Comparison of ENCODE assay signal across 17 mouse cellular contexts in genomic region chr9:96261101-96261500, GRCm38 (mm10).
DNase-seq lines count a peak whose midpoint lies in the region; ATAC-seq and TF ChIP-seq lines count a peak whose summit lies in the region.
"Had no signal": no experiment of that assay in that cellular context is flagged by ENCODE, and none has a peak within 500 bp of the region (broad histone marks: within the 10 kb centered on the region; RNA-seq: fewer than 3 reads in every experiment).

No protein-coding gene starts in this region.

- TF ChIP-seq CTCF in layer of hippocampus, adult 2 months (conservative IDR thresholded peaks at IDR 0.05), result no peak

- 62% methylated on average over 4 of the region's 4 CpGs for WGBS in hindbrain, embryonic 10.5 days
- 68% methylated on average over 4 of the region's 4 CpGs for WGBS in hindbrain, embryonic 16.5 days
- 76% methylated on average over 4 of the region's 4 CpGs for WGBS in embryonic facial prominence, embryonic 10.5 days
- 57% methylated on average over 4 of the region's 4 CpGs for WGBS in hindbrain, embryonic 11.5 days
- 64% methylated on average over 4 of the region's 4 CpGs for WGBS in liver, embryonic 16.5 days (ENCODE audit: insufficient replicate concordance)

- no peaks in the 10 kb centered on the region for H3K27me3 ChIP-seq in hindbrain, embryonic 10.5 days (ENCODE audit: insufficient read depth, poor library complexity, severe bottlenecking)
- H3K27me3 ChIP-seq in hindbrain, embryonic 16.5 days (replicated peaks; ENCODE audit: control insufficient read depth, insufficient read depth, low read length), result no peaks in the 10 kb centered on the region
- H3K27me3 ChIP-seq in embryonic facial prominence, embryonic 10.5 days (replicated peaks; ENCODE audit: low read depth, poor library complexity, severe bottlenecking), result no peaks in the 10 kb centered on the region
- no peaks in the 10 kb centered on the region for H3K27me3 ChIP-seq in hindbrain, embryonic 11.5 days (ENCODE audit: control insufficient read depth, insufficient read depth, low read length)
- H3K27me3 ChIP-seq in liver, embryonic 16.5 days (ENCODE audit: control insufficient read depth, insufficient read depth, low read depth, low read length), result no peaks in the 10 kb centered on the region

- H3K9ac ChIP-seq in hindbrain, embryonic 16.5 days (ENCODE audit: low read depth, low read length), result no peak overlapping the region
- no peak overlapping the region for H3K9ac ChIP-seq in hindbrain, embryonic 11.5 days (ENCODE audit: low read depth, low read length)
- H3K9ac ChIP-seq in liver, embryonic 16.5 days (ENCODE audit: low read depth, low read length), result peak overlapping the region; percentile 50

- no peak for DNase-seq in hindbrain, embryonic 10.5 days (ENCODE audit: low spot score)
- no peak for DNase-seq in embryonic facial prominence, embryonic 10.5 days (ENCODE audit: low spot score)
- DNase-seq in hindbrain, embryonic 11.5 days (ENCODE audit: low spot score), result no peak
- DNase-seq in embryo, embryonic 10.5 days (ENCODE audit: low spot score), result no peak
- no peak for DNase-seq in layer of hippocampus, adult 2 months (ENCODE audit: low spot score in 2 of 2)
- no peak for DNase-seq in thymus, adult 18-20 months
- DNase-seq: cerebellum, adult 18-20 months; gastrocnemius, postnatal 10 days; kidney, postnatal 10 days; layer of hippocampus, adult 9-11 months; lung, postnatal 4 days; right cerebral cortex, postnatal 4 days; thymus, postnatal 25 days had no signal

- H3K4me3 ChIP-seq in hindbrain, embryonic 10.5 days, result peak overlapping the region; percentile 62
- no peak overlapping the region for H3K4me3 ChIP-seq in hindbrain, embryonic 16.5 days (ENCODE audit: low read length)
- peak overlapping the region; percentile 61; the same call in 1 of the 2 replicates for H3K4me3 ChIP-seq in embryonic facial prominence, embryonic 10.5 days
- H3K4me3 ChIP-seq in hindbrain, embryonic 11.5 days (ENCODE audit: low read depth, low read length), result peak overlapping the region; percentile 14
- H3K4me3 ChIP-seq in liver, embryonic 16.5 days (ENCODE audit: low read depth, low read length), result peak overlapping the region; percentile 71
- no peak overlapping the region for H3K4me3 ChIP-seq in layer of hippocampus, adult 2 months
- H3K4me3 ChIP-seq: myocyte had no signal

- no peaks in the 10 kb centered on the region for H3K9me3 ChIP-seq in hindbrain, embryonic 10.5 days
- no peaks in the 10 kb centered on the region for H3K9me3 ChIP-seq in hindbrain, embryonic 16.5 days (ENCODE audit: control insufficient read depth, low read length)
- no peaks in the 10 kb centered on the region for H3K9me3 ChIP-seq in embryonic facial prominence, embryonic 10.5 days
- no peaks in the 10 kb centered on the region for H3K9me3 ChIP-seq in hindbrain, embryonic 11.5 days (ENCODE audit: control insufficient read depth, low read length)
- H3K9me3 ChIP-seq in liver, embryonic 16.5 days (replicated peaks; ENCODE audit: control insufficient read depth, low read length), result no peaks in the 10 kb centered on the region
- H3K9me3 ChIP-seq: heart, embryonic 10.5 days had no signal

- H3K36me3 ChIP-seq in hindbrain, embryonic 10.5 days, result peaks cover 11% of the 10 kb centered on the region; the same call in 1 of the 2 replicates
- H3K36me3 ChIP-seq in hindbrain, embryonic 16.5 days (ENCODE audit: control insufficient read depth, insufficient read depth, low read length), result no peaks in the 10 kb centered on the region
- H3K36me3 ChIP-seq in embryonic facial prominence, embryonic 10.5 days (replicated peaks), result peaks cover 8% of the 10 kb centered on the region; the same call in 1 of the 2 replicates
- no peaks in the 10 kb centered on the region for H3K36me3 ChIP-seq in hindbrain, embryonic 11.5 days (ENCODE audit: control insufficient read depth, insufficient read depth, low read length)
- H3K36me3 ChIP-seq in liver, embryonic 16.5 days (ENCODE audit: control insufficient read depth, insufficient read depth), result peaks cover 8% of the 10 kb centered on the region
- H3K36me3 ChIP-seq: heart, embryonic 10.5 days had no signal

- ATAC-seq in hindbrain, embryonic 16.5 days, result no peak
- ATAC-seq in hindbrain, embryonic 11.5 days (ENCODE audit: low FRiP score), result no peak
- no peak for ATAC-seq in liver, embryonic 16.5 days (ENCODE audit: low read depth)

- peaks cover 18% of the 10 kb centered on the region for H3K4me1 ChIP-seq in hindbrain, embryonic 10.5 days (replicated peaks)
- H3K4me1 ChIP-seq in hindbrain, embryonic 16.5 days (ENCODE audit: control insufficient read depth, insufficient read depth, low read depth, low read length), result peaks cover 6% of the 10 kb centered on the region; the same call in 1 of the 2 replicates
- peaks cover 8% of the 10 kb centered on the region for H3K4me1 ChIP-seq in embryonic facial prominence, embryonic 10.5 days
- no peaks in the 10 kb centered on the region for H3K4me1 ChIP-seq in hindbrain, embryonic 11.5 days (replicated peaks; ENCODE audit: control insufficient read depth, insufficient read depth, low read length)
- H3K4me1 ChIP-seq in liver, embryonic 16.5 days (ENCODE audit: control insufficient read depth, low read depth, low read length), result peaks cover 7% of the 10 kb centered on the region

- peak overlapping the region; percentile 90 for H3K27ac ChIP-seq in hindbrain, embryonic 10.5 days
- no peak overlapping the region for H3K27ac ChIP-seq in hindbrain, embryonic 16.5 days (ENCODE audit: low read depth, low read length)
- no peak overlapping the region for H3K27ac ChIP-seq in embryonic facial prominence, embryonic 10.5 days (replicated peaks)
- H3K27ac ChIP-seq in hindbrain, embryonic 11.5 days (ENCODE audit: low read depth, low read length), result no peak overlapping the region
- peak overlapping the region; percentile 56 for H3K27ac ChIP-seq in liver, embryonic 16.5 days (ENCODE audit: low read length)
- H3K27ac ChIP-seq in layer of hippocampus, adult 2 months, result no peak overlapping the region
- H3K27ac ChIP-seq: heart, embryonic 10.5 days had no signal

- H3K4me2 ChIP-seq in hindbrain, embryonic 16.5 days (ENCODE audit: low read length), result no peak overlapping the region
- peak overlapping the region; percentile 28 for H3K4me2 ChIP-seq in hindbrain, embryonic 11.5 days (replicated peaks; ENCODE audit: low read depth, low read length)
- H3K4me2 ChIP-seq in liver, embryonic 16.5 days (ENCODE audit: low read depth, low read length), result peak overlapping the region; percentile 58

Comparison
In these comparisons a context has a peak if more than half of its experiments do, and no peak if none do; other contexts are left out.
1. H3K27ac ChIP-seq: peak in hindbrain, embryonic 10.5 days (single experiment) and liver, embryonic 16.5 days (single experiment); none in hindbrain, embryonic 16.5 days (single experiment), embryonic facial prominence, embryonic 10.5 days (single experiment), hindbrain, embryonic 11.5 days (single experiment) and layer of hippocampus, adult 2 months (single experiment).
2. H3K4me3 ChIP-seq: peak in hindbrain, embryonic 10.5 days (single experiment), embryonic facial prominence, embryonic 10.5 days (single experiment), hindbrain, embryonic 11.5 days (single experiment) and liver, embryonic 16.5 days (single experiment); none in hindbrain, embryonic 16.5 days (single experiment) and layer of hippocampus, adult 2 months (single experiment).